Mouse (Mus musculus) stomach, embryonic 14.5 days (tissue): ENCODE measurements around the gene Gkn1. TPM values are rescaled to one million over a fixed set of nuclear protein-coding genes. Genes with fewer than 3 reads are reported as not detected.
A peak's percentile ranks its signal among the peaks of the same experiment; 100 is the strongest.

ENCODE experiments used
- ATAC-seq: fragments of 200-750 bp; cut with Nextera tagmentation; 2 replicates; pipeline ENCODE4 v1.8.0; 2017; ENCODE audit warnings: low read depth, moderate TSS enrichment; ENCODE audit not compliant: insufficient number of reproducible peaks, insufficient read depth, low FRiP score
- H3K27ac ChIP-seq: fragments of 300-500 bp; sonication (generic); 2 replicates; pipeline ENCODE4 v1.5.1; 2014; ENCODE audit warnings: mild to moderate bottlenecking, low read length, moderate library complexity, mixed read lengths
- H3K27me3 ChIP-seq: fragments of 300-500 bp; sonication (generic); 2 replicates; pipeline ENCODE4 v1.6.1; 2014; ENCODE audit warnings: low read length, control low read depth, mixed read lengths; ENCODE audit not compliant: control insufficient read depth, insufficient read depth
- H3K36me3 ChIP-seq: fragments of 300-500 bp; sonication (generic); 2 replicates; pipeline ENCODE4 v1.6.1; 2014; ENCODE audit warnings: mild to moderate bottlenecking, control low read depth, low read length, moderate library complexity, mixed read lengths; ENCODE audit not compliant: control insufficient read depth, insufficient read depth
- H3K4me1 ChIP-seq: fragments of 300-500 bp; sonication (generic); 2 replicates; pipeline ENCODE4 v1.6.1; 2014; ENCODE audit warnings: low read length, control low read depth, mixed read lengths; ENCODE audit not compliant: control insufficient read depth, insufficient read depth
- H3K4me2 ChIP-seq: fragments of 300-500 bp; sonication (generic); replicated peaks from 2 replicates; pipeline ENCODE4 v1.6.1; 2014; ENCODE audit warnings: low read depth, low read length, control low read depth
- H3K4me3 ChIP-seq: fragments of 300-500 bp; sonication (generic); 2 replicates; pipeline ENCODE4 v1.5.1; 2014; ENCODE audit warnings: low read depth, low read length, control low read depth
- H3K9ac ChIP-seq: fragments of 300-500 bp; sonication (generic); replicated peaks from 2 replicates; pipeline ENCODE4 v1.6.1; 2014; ENCODE audit warnings: low read depth, mild to moderate bottlenecking, control low read depth, low read length, moderate library complexity, mixed read lengths
- H3K9me3 ChIP-seq: fragments of 300-500 bp; sonication (generic); 2 replicates; pipeline ENCODE4 v1.6.1; 2016; ENCODE audit warnings: low read depth, low read length, control low read depth; ENCODE audit not compliant: control insufficient read depth
- WGBS: fragments of 180-500 bp; shearing (Covaris S2); extraction: QIAGEN DNeasy Blood & Tissue Kit; methylation state at CpG from one replicate; pipeline ENCODE4 v1.1.7; 2014; 5-methylcytosine and 5-hydroxymethylcytosine counted together
- polyA plus RNA-seq: library from polyadenylated mRNA; unstranded; fragments of >200 nt; fragmentation: Nextera tagmentation; extraction: Ambion mirVana; gene quantifications from 2 replicates; pipeline ENCODE4 v1.2.1, GENCODE M21; 2014

Gene Gkn1
- polyA plus RNA-seq, result 0.59 and 0.95 TPM in 2 replicates

DNA sequence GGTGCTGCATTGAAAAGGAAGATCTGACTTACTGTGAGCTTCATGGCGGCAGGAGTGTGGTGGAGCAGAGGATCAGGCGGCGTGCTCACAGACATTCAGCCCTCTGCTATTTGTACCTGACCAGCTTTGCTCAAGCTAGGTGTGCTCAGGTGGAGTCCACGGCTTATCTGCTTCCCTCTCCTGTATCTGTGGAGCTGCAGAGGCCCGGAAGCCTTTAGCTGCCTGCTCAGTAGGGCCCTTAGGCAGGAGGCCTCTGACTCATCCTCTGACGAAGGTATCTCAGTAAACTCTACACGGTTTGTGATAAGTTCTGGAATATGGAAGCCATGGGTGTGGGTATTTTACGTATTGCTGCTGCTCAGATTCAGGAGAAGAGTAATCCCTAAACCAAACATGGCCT, at the start of gene Gkn1:
Gene Gkn1, minus strand, starts transcription at position 114 of the 400 bp plus-strand sequence.
- 0 out of 2 replicates have a peak, but pooled peaks cover 3% of the 10 kb centered on the region for H3K4me1 ChIP-seq
- no peak within 1 kb of the TSS for H3K27ac ChIP-seq
- H3K4me2 ChIP-seq, result no peak within 1 kb of the TSS
- WGBS, result 78% methylated on average over 8 of the region's 8 CpGs
- H3K27me3 ChIP-seq, result no peaks in the 10 kb centered on the region
- H3K9ac ChIP-seq, result no peak within 1 kb of the TSS
- ATAC-seq, result no peak
- no peaks in the 10 kb centered on the region for H3K36me3 ChIP-seq
- H3K4me3 ChIP-seq, result no peak within 1 kb of the TSS
- no peaks in the 10 kb centered on the region for H3K9me3 ChIP-seq

DNA sequence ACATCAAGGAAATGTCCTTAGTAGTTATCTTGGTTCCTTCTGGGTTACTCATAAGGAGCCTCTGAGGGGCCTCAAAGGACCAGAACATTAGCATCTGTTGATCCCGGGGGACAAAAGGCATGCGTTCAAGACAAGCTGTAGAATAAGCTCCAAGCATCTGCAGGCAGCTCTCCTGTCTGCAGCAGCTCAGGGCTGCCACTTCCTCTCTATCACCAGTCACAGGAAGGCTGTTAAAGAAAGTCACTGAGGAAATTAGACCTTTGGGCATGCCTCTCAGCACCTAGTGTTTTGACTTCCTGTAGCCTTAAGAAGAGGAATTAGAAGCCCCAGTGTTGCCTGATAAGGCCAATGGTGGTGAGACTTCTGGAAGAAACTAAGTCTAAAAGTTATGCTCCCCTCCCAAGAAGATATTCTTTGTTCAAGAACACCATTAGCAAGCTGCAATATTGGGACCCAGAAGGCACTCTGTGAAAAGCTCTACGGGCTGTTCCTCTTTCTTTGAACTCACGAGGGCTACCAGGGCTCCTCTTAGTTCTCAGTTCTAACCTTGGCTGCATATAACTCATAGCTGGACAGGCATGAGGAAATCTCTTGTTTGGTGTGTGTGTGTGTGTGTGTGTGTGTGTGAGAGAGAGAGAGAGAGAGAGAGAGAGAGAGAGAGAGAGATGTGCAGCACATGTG, 49.3 kb upstream of the Gkn1 start:
- H3K36me3 ChIP-seq, result no peaks in the 10 kb centered on the region
- H3K9me3 ChIP-seq, result no peaks in the 10 kb centered on the region
- H3K27me3 ChIP-seq, result no peaks in the 10 kb centered on the region
- 64% methylated on average over 4 of the region's 4 CpGs for WGBS
- H3K4me1 ChIP-seq, result no peaks in the 10 kb centered on the region
- no peak overlapping the region for H3K4me2 ChIP-seq
- no peak overlapping the region for H3K4me3 ChIP-seq
- ATAC-seq, result no peak
- H3K9ac ChIP-seq, result no peak overlapping the region
- no peak overlapping the region for H3K27ac ChIP-seq

- H3K4me2 ChIP-seq, result no peak overlapping the region
- under 1% methylated on average over 5 of the region's 5 CpGs for WGBS
- no peak overlapping the region for H3K9ac ChIP-seq
- no peaks in the 10 kb centered on the region for H3K4me1 ChIP-seq
- H3K27me3 ChIP-seq, result no peaks in the 10 kb centered on the region
- no peaks in the 10 kb centered on the region for H3K36me3 ChIP-seq
- H3K9me3 ChIP-seq, result no peaks in the 10 kb centered on the region
- H3K27ac ChIP-seq, result no peak overlapping the region
- ATAC-seq, result no peak
- no peak overlapping the region for H3K4me3 ChIP-seq
Observed at GRCm38 (mm10) chr6:87399137-87399536, 48.4 kb upstream of the Gkn1 start.

DNA sequence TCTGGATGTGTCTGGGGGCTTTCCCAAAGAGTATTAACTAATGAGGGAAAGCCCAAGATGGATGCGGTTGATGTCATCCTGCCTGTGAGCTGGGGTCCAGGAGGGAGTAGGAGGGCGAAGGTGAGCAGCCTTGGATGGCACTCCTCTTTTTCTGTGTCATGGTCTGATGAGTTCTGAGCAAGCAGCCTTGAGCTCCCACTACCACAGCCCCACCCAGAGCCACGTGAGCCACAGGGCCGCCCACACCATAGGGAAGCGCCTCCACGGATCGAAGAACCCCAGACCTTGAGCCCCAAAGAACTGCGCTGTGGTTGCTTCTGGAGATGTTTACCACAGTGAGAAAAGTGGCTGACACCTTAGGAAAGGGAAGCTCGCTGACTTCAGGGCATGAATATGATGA, 44.0 kb upstream of the Gkn1 start:
- WGBS, result 87% methylated on average over 9 of the region's 9 CpGs
- Histone ChIP-seq H3K4me2 (no peak overlapping the region), H3K27me3 (no peaks in the 10 kb centered on the region), H3K4me3 (no peak overlapping the region), H3K27ac (no peak overlapping the region), H3K9me3 (no peaks in the 10 kb centered on the region), H3K36me3 (no peaks in the 10 kb centered on the region), H3K4me1 (no peaks in the 10 kb centered on the region), H3K9ac (no peak overlapping the region)
- ATAC-seq, result no peak

DNA sequence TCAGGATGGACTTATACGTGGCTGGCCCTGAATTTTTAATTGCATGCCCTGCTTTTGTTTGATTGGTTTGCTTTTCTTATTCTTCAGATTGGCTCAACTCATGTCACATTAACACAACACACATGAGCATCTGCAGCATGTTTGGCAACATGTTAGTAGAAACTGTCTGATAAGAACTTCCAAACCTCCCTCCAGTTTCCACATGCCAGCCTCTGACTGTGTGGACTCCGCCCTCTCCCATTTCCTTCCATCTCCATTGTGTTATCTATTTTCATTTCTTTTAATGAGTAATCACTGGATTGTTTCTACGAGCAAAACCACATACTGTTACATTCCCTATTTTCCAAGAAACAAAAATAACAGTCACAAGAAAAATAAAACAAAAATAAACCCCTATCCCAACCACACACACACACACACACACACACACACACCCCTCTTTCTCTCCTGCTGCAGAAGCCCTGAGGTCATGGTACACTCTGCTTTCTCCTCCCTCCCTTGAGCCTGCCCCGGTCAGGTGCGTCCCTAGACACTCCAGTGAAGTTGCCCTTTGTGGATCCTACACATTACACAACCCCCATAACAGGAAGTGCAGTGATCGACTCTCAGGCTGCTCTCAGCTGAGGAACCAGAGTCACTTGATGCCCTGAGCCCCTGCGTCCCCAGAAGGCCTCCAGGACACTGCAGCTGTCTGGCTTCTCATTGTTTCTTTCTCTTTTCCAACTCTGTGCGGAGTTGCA, 42.9 kb upstream of the Gkn1 start:
- 68% methylated on average over 8 of the region's 8 CpGs for WGBS
- Histone ChIP-seq H3K9ac (no peak overlapping the region), H3K4me1 (no peaks in the 10 kb centered on the region), H3K27me3 (no peaks in the 10 kb centered on the region), H3K9me3 (no peaks in the 10 kb centered on the region), H3K4me3 (no peak overlapping the region), H3K27ac (no peak overlapping the region), H3K4me2 (no peak overlapping the region), H3K36me3 (no peaks in the 10 kb centered on the region)
- ATAC-seq, result no peak

GRCm38 (mm10) chr6:87389455-87389989, 38.8 kb upstream of the Gkn1 start:
- WGBS, result 32% methylated on average over 5 of the region's 5 CpGs
- no peaks in the 10 kb centered on the region for H3K27me3 ChIP-seq
- no peak overlapping the region for H3K4me3 ChIP-seq
- no peak for ATAC-seq
- no peaks in the 10 kb centered on the region for H3K36me3 ChIP-seq
- H3K4me1 ChIP-seq, result no peaks in the 10 kb centered on the region
- H3K9me3 ChIP-seq, result no peaks in the 10 kb centered on the region
- H3K9ac ChIP-seq, result no peak overlapping the region
- H3K27ac ChIP-seq, result peak overlapping the region; percentile 27; the same call in 1 of the 2 replicates
- no peak overlapping the region for H3K4me2 ChIP-seq

GRCm38 (mm10) chr6:87388877-87389276, 38.1 kb upstream of the Gkn1 start, which contains the start of gene Gkn3:
Gene Gkn3 (minus strand): TSS chr6:87388935.
- no peaks in the 10 kb centered on the region for H3K9me3 ChIP-seq
- H3K27ac ChIP-seq, result peak within 1 kb of the TSS; percentile 27; the same call in 1 of the 2 replicates
- WGBS, result 52% methylated on average over 7 of the region's 7 CpGs
- no peak within 1 kb of the TSS for H3K4me3 ChIP-seq
- no peaks in the 10 kb centered on the region; the same call in 1 of the 2 replicates for H3K4me1 ChIP-seq
- H3K36me3 ChIP-seq, result no peaks in the 10 kb centered on the region
- no peaks in the 10 kb centered on the region for H3K27me3 ChIP-seq
- no peak within 1 kb of the TSS for H3K4me2 ChIP-seq
- H3K9ac ChIP-seq, result no peak within 1 kb of the TSS
- ATAC-seq, result peak; percentile 64

DNA sequence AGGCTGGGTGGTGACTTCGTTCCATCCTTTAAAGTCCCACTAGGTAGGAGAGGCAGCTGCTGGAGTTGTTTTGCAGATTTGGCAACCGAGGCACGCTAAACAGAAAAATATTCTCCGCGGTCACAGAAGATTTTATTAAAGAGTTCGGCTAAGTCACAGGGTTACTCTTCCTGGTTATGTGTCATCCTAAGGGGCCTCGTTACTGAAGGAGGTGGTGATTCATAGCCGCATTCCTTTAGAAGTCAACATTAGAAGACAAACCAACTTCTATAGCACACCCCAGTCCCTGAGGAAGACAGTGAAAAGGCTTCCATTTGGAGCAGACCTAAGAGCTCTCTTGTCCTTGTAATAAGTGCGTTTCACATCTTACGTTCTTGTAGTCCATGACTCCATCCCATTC, 35.9 kb upstream of the Gkn1 start:
- H3K4me1 ChIP-seq, result no peaks in the 10 kb centered on the region; the same call in 1 of the 2 replicates
- no peaks in the 10 kb centered on the region for H3K36me3 ChIP-seq
- H3K27me3 ChIP-seq, result 0 out of 2 replicates have a peak, but pooled peaks cover 5% of the 10 kb centered on the region
- H3K9ac ChIP-seq, result no peak overlapping the region
- no peak for ATAC-seq
- H3K27ac ChIP-seq, result no peak overlapping the region
- no peaks in the 10 kb centered on the region for H3K9me3 ChIP-seq
- 83% methylated on average over 10 of the region's 10 CpGs for WGBS
- no peak overlapping the region for H3K4me2 ChIP-seq
- no peak overlapping the region for H3K4me3 ChIP-seq
